Mouse (Mus musculus) adrenal gland, adult (tissue): ENCODE results near the gene Sod1.
A peak's percentile ranks its signal among the peaks of the same experiment; 100 is the strongest.

Source experiments
- DNase-seq, 2 experiments: peaks; one replicate each; pipeline ENCODE4 v3.0.0; 2022 to 2023; ENCODE audit warnings: low spot score in 1 of 2; ENCODE audit not compliant: inconsistent age in 2 of 2

Gene Sod1

DNA sequence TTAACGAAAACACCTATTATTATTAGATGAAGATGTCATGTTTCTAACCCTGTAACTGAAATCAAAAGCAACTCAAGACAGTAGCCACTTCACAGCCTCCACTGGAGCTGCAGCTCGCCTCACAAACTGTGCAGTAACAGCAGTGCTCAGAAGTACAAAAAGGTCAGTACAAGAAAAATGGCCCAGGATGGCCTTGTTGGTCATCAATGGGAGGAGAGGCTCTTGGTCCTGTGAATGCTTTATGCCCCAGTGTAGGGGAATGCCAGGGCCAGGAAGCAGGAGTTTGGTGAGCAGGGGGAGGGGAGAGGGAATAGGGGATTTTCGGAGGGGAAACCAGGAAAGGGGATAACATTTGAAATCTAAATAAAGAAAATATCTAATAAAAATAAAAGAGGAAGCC is 30.7 kb downstream of the Sod1 start:
- DNase-seq = peak; percentile 59 to 85

DNA sequence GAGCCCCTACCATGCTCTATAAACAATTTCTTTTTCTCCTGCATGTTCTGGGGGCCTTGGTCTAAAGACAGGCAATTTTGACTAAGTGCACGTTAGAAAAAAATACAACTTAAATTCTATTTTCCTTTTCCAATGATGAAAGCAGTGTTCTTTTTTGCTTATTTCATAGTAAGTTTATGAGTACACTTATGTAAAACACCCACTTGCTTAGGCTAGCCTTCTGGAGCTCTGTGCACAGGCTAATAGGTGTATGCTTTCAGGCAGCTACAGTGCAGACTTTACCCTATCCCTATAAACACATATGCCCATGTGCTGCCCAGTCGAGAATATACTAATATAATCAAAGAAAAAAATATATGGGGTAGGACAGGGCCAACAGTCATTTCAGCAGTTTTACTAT is 32.0 kb downstream of the Sod1 start:
- no peak for DNase-seq

DNA sequence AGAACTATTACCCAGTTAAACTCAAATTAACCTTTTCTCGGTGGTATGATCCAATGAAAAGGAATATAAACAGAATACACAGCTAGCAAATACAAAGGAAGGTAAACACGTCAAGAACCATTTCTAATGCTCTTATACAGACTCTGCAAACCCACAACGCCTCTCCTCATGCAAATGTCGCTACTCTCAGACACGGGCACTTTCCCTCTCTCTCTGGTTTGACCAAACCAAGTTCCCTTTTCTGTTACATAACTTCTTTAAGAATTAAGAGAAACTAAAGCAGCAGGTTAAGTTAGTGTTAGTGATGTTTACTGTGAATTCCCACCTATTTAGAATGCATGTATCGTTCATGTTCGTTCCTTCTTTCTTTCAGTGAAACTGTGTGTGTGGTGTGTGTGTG is 38.4 kb downstream of the Sod1 start:
- DNase-seq = no peak

DNA sequence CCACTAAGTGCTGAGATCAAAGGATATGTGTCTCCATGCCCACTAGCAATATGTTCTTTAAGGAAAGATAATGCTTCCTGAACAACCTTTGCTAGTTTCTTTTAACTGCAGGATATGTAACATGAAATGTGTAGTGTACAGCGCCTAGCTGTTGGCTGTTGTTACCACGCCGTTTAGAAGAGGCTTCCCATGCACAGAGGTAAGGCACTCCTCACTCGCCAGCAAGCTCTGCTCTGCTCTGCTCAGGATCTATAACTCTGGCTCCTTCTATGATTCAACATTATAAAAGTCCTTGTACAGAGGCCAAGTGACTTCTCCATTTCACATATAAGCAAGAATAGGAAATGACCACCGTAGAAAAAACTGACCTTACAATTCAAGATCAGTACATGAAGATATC is 39.1 kb downstream of the Sod1 start:
- no peak for DNase-seq

DNA sequence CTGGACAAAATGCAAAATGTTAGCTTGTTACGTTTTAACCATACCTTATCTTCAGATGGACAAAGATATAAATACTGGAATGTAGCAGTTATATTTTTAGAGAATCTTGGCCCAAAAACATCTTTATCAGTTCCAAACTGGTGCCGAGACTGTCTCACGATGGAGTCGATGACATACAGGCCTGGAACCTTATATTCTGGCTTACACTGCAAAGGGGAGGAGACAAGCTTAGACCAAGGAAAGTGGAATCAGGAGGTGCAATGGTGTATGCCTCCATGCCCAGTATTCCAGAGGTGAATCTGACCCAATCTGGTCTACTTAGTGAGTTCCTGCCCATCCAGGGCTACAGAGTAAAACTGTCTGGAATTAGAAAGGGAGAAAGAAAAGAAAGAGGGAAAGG is 39.5 kb downstream of the Sod1 start:
- no peak for DNase-seq

DNA sequence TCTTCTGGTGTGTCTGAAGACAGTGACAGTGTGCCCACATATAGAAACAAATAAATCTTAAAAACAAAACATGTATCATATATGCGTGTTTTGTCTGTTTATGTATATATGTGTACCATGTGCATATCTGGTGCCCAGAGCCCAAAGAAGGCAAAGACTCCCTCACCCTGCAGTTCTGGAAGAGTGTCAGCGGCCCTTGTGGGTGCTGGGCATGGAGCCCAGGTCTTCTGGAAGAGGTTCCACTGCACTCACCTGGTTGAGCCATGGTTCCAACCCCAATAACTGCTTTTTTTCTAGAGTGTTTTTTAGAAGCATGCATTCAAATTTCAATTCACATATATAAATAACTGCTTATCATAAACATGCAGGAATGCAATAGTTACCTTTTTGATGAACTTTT is 41.2 kb downstream of the Sod1 start:
- no peak for DNase-seq

DNA sequence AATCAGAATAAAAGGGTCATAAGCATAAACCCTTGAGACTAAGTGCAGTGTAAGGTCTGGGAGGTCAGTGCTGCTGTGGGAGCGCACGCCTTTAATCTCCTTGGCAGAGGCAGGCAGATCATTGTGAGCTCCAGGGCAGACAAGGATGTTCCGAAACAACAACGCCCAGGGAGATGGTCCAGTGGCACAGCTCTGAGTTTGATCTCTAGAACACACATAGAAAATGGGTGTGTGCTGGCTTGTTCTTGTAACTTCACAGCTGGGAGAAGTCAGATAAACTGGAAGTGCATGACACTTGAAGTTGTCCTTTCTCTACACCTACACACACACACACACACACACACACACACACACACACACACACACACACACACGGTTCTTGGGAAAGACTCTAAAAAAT is 43.5 kb downstream of the Sod1 start:
- no peak for DNase-seq

DNA sequence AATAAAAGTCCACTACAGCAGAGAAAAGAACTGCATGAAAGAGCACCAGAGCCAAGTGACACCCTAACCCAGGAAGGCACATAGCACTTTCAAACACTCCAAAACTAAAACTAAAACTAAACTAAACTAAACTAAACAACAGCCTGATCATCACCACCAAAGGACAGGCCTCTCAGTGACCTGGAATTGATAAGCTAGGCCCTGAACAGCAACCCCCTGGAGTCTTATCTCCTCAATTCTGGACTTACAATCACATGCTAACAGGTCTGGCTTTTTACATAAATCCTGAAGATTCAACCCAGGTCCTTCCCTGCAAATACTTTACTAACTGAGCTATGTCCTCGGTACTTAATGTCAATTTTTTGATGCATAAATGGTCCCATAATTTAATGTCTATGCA is 44.6 kb downstream of the Sod1 start:
- no peak for DNase-seq

DNA sequence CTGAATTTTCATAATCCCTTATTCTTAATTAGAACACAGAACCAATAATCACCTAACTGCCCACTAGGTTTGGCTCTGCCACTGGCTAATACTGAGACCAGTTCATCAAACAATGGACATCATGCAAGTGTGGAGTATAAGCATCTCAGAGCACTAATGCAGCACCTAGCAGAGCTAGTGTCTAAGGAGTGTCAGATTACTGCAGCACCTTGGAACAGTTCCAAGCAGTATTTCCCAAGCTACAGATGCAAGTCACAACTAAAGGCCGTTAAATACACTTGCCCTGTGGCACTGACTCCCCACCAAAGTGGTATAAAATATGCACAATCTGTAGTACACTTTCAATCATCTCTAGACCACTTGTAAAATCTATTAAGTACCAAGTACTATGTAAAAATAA is 46.0 kb downstream of the Sod1 start:
- peak in 1 of 2 experiments; percentile 65 for DNase-seq

DNA sequence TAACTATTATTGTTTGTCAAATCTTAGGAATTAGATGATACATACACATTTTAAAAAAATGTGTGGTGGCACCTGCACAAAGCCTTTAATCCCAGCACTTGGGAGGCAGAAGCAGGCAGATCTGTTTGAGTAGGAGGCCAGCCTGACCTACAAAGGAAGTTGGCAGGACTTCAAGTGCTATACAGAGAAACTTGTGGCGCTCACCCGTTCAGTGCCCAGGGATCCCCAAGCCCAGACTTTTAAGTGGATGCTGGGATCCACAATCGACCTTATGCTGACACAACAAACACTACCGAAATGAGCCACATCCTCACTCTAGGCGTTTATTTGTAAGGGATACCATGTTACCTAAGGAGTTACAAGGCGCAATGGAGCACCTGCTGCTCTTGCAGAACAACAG is 55.0 kb downstream of the Sod1 start:
- peak in 1 of 2 experiments; percentile 59 for DNase-seq
